Mouse (Mus musculus) heart, embryonic 13.5 days (tissue): Measurements from ENCODE around the gene Slc6a19. TPM values are rescaled to one million over a fixed set of nuclear protein-coding genes. Genes with fewer than 3 reads are reported as not detected.
"Not testable (repeated sequence)": the region's sequence is repeated elsewhere in the genome, so short reads cannot be mapped to it uniquely, and the experiment has no call there.

Experiments
- ATAC-seq: fragments of 200-750 bp; cut with Nextera tagmentation; 2 replicates; pipeline ENCODE4 v1.8.0; 2017; ENCODE audit warnings: moderate TSS enrichment; ENCODE audit not compliant: insufficient number of reproducible peaks, low FRiP score, low TSS enrichment; ENCODE audit errors: extremely low read depth
- H3K27ac ChIP-seq: fragments of 300-500 bp; sonication (generic); replicated peaks from 2 replicates; pipeline ENCODE4 v1.5.1; 2015; ENCODE audit warnings: moderate library complexity, mild to moderate bottlenecking, inconsistent platforms
- H3K27me3 ChIP-seq: fragments of 300-500 bp; sonication (generic); replicated peaks from 2 replicates; pipeline ENCODE4 v1.6.1; 2015; ENCODE audit warnings: mild to moderate bottlenecking, inconsistent platforms
- H3K36me3 ChIP-seq: fragments of 300-500 bp; sonication (generic); 2 replicates; pipeline ENCODE4 v1.6.1; 2015; ENCODE audit warnings: mild to moderate bottlenecking, inconsistent platforms
- H3K4me1 ChIP-seq: fragments of 300-500 bp; sonication (generic); 2 replicates; pipeline ENCODE4 v1.6.1; 2015; ENCODE audit warnings: inconsistent platforms
- H3K4me2 ChIP-seq: fragments of 300-500 bp; sonication (generic); 2 replicates; pipeline ENCODE4 v1.6.1; 2015; ENCODE audit warnings: inconsistent platforms, mild to moderate bottlenecking, moderate library complexity
- H3K4me3 ChIP-seq: fragments of 300-500 bp; sonication (generic); 2 replicates; pipeline ENCODE4 v1.5.1; 2015; ENCODE audit warnings: moderate library complexity, mild to moderate bottlenecking, inconsistent platforms
- H3K9ac ChIP-seq: fragments of 300-500 bp; sonication (generic); 2 replicates; pipeline ENCODE4 v1.6.1; 2015; ENCODE audit warnings: inconsistent platforms, mild to moderate bottlenecking, moderate library complexity
- H3K9me3 ChIP-seq: fragments of 300-500 bp; sonication (generic); 2 replicates; pipeline ENCODE4 v1.6.1; 2016; ENCODE audit warnings: inconsistent platforms
- WGBS: fragments of 180-500 bp; shearing (Covaris S2); methylation state at CpG from one replicate; pipeline ENCODE4 v1.1.7; 2015; ENCODE audit warnings: mixed read lengths; 5-methylcytosine and 5-hydroxymethylcytosine counted together
- polyA plus RNA-seq: library from polyadenylated mRNA; unstranded; fragments of >200 nt; fragmentation: Nextera tagmentation; extraction: Ambion mirVana; gene quantifications from 2 replicates; pipeline ENCODE4 v1.2.1, GENCODE M21; 2015

Gene Slc6a19
- polyA plus RNA-seq, result not detected in 2 replicates

GRCm38 (mm10) chr13:73704694-73705325 is at the start of gene Slc6a19:
Gene Slc6a19, minus strand, starts transcription at chr13:73704865.
- Histone ChIP-seq H3K36me3 (no peaks in the 10 kb centered on the region), H3K9me3 (no peaks in the 10 kb centered on the region), H3K27me3 (no peaks in the 10 kb centered on the region), H3K9ac (no peak within 1 kb of the TSS), H3K4me3 (no peak within 1 kb of the TSS), H3K4me1 (no peaks in the 10 kb centered on the region), H3K27ac (no peak within 1 kb of the TSS), H3K4me2 (no peak within 1 kb of the TSS)
- ATAC-seq, result no peak
- 78% methylated on average over 7 of the region's 7 CpGs for WGBS

DNA sequence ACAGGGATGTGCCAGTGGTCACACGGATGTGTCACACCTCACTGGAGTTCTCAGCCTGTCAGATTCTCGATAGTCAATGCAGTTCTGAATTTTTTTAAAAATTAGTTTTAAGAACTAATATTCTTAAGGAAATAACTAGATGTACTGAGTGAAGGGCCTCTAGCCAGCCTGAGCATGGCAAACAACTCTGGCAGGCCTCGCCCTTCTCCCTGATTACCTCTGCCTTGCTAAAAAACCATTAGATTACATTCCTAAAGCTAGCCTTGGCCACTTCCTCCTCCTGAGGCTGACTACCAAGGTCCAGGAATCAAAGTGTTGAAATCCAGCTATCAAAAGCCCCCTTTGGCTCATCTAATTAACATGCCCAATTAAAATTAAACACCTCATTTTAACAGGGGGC is 46.6 kb upstream of the Slc6a19 start:
- Histone ChIP-seq H3K9ac (no peak overlapping the region), H3K27ac (no peak overlapping the region), H3K36me3 (no peaks in the 10 kb centered on the region), H3K4me1 (peaks cover 20% of the 10 kb centered on the region), H3K4me2 (no peak overlapping the region), H3K9me3 (no peaks in the 10 kb centered on the region), H3K4me3 (no peak overlapping the region), H3K27me3 (peaks cover 19% of the 10 kb centered on the region; the same call in 1 of the 2 replicates)
- ATAC-seq, result no peak
- 80% methylated on average over 3 of the region's 3 CpGs for WGBS

DNA sequence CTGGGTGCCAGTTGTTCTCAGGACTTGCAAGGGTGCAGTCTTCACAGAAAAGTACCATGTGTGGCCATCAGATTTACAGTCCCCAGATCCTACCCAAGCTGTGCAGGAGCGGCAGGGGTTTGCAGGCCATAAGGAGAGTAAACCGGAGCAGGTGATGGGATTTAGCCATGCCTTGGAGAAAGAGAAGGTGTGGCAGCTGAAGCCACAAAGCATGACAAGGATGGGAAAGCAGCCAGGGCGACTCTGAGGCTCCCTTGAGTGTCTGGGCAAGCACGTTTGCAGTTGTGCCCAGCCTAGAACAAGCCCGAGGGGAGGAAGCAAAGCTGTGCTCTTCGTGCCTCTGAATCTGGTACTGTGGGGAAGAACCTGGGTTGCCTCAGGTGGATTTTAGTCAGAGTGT is 45.8 kb upstream of the Slc6a19 start:
- no peaks in the 10 kb centered on the region for H3K9me3 ChIP-seq
- 55% methylated on average over 6 of the region's 6 CpGs for WGBS
- H3K9ac ChIP-seq, result no peak overlapping the region
- no peak overlapping the region for H3K4me2 ChIP-seq
- H3K27ac ChIP-seq, result no peak overlapping the region
- H3K4me3 ChIP-seq, result no peak overlapping the region
- peaks cover 12% of the 10 kb centered on the region for H3K4me1 ChIP-seq
- no peaks in the 10 kb centered on the region for H3K36me3 ChIP-seq
- peaks cover 19% of the 10 kb centered on the region; the same call in 1 of the 2 replicates for H3K27me3 ChIP-seq
- ATAC-seq, result no peak

GRCm38 (mm10) chr13:73748663-73749440 is 44.2 kb upstream of the Slc6a19 start:
- H3K9ac ChIP-seq, result no peak overlapping the region
- no peaks in the 10 kb centered on the region for H3K9me3 ChIP-seq
- no peak overlapping the region for H3K4me2 ChIP-seq
- no peak overlapping the region for H3K4me3 ChIP-seq
- no peak for ATAC-seq
- H3K36me3 ChIP-seq, result no peaks in the 10 kb centered on the region
- peaks cover 8% of the 10 kb centered on the region; the same call in 1 of the 2 replicates for H3K4me1 ChIP-seq
- H3K27me3 ChIP-seq, result peaks cover 19% of the 10 kb centered on the region
- H3K27ac ChIP-seq, result 0 out of 2 replicates have a peak overlapping the region, but pooled peaks have one; percentile 20
- 34% methylated on average over 15 of the region's 15 CpGs for WGBS

DNA sequence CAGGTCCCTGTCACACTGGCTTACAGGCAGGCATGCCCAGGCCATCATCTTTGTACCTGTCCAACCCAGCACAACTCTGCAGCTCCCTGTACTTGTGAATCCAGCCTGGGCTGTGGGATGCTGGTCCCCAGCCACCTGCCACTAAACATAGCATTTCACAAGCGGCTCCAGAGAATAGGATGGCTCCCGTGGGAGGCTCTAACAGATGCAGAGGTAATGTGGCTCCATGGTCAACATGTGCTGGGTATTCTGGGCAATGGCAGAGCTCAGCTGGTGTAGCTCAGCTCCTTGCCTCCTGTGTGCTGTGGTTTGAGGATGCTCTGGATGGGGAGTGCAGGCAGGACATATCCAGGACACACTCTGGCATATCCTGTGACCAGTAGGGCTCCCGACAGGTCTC is 39.0 kb upstream of the Slc6a19 start:
- Histone ChIP-seq H3K36me3 (no peaks in the 10 kb centered on the region), H3K27ac (no peak overlapping the region), H3K9ac (no peak overlapping the region), H3K27me3 (peaks cover 9% of the 10 kb centered on the region; the same call in 1 of the 2 replicates), H3K4me2 (no peak overlapping the region), H3K4me1 (0 out of 2 replicates have a peak, but pooled peaks cover 2% of the 10 kb centered on the region), H3K9me3 (no peaks in the 10 kb centered on the region), H3K4me3 (no peak overlapping the region)
- ATAC-seq, result no peak
- WGBS, result 66% methylated on average over 3 of the region's 3 CpGs

GRCm38 (mm10) chr13:73742944-73743343 is 38.3 kb upstream of the Slc6a19 start:
- ATAC-seq, result no peak

GRCm38 (mm10) chr13:73740399-73740944 is 35.8 kb upstream of the Slc6a19 start:
- not testable (repeated sequence) for H3K36me3 ChIP-seq, H3K9ac ChIP-seq, H3K27ac ChIP-seq, H3K27me3 ChIP-seq, H3K4me3 ChIP-seq, H3K9me3 ChIP-seq, H3K4me1 ChIP-seq, ATAC-seq, H3K4me2 ChIP-seq
- 21% methylated on average over 2 of the region's 2 CpGs for WGBS

More at GRCm38 (mm10) chr13:73742944-73743343, 38.3 kb upstream of the Slc6a19 start:
- Histone ChIP-seq H3K4me1 (no peaks in the 10 kb centered on the region), H3K9ac (no peak overlapping the region), H3K27me3 (peaks cover 4% of the 10 kb centered on the region; the same call in 1 of the 2 replicates), H3K4me2 (no peak overlapping the region), H3K4me3 (no peak overlapping the region), H3K27ac (no peak overlapping the region), H3K36me3 (no peaks in the 10 kb centered on the region), H3K9me3 (no peaks in the 10 kb centered on the region)
- 59% methylated on average over 4 of the region's 4 CpGs for WGBS

GRCm38 (mm10) chr13:73736943-73737342 is 32.3 kb upstream of the Slc6a19 start:
- H3K9me3 ChIP-seq, result no peaks in the 10 kb centered on the region
- no peak for ATAC-seq
- no peak overlapping the region for H3K4me2 ChIP-seq
- H3K36me3 ChIP-seq, result no peaks in the 10 kb centered on the region
- H3K27ac ChIP-seq, result no peak overlapping the region
- no peak overlapping the region for H3K9ac ChIP-seq
- H3K27me3 ChIP-seq, result peaks cover 23% of the 10 kb centered on the region
- 71% methylated on average over 3 of the region's 3 CpGs for WGBS
- no peak overlapping the region for H3K4me3 ChIP-seq
- H3K4me1 ChIP-seq, result peaks cover 10% of the 10 kb centered on the region

GRCm38 (mm10) chr13:73735928-73736327 is 31.3 kb upstream of the Slc6a19 start:
- H3K36me3 ChIP-seq, result no peaks in the 10 kb centered on the region
- no peak for ATAC-seq
- no peak overlapping the region for H3K4me2 ChIP-seq
- H3K4me1 ChIP-seq, result peaks cover 10% of the 10 kb centered on the region
- H3K9ac ChIP-seq, result no peak overlapping the region
- H3K27ac ChIP-seq, result no peak overlapping the region
- peaks cover 23% of the 10 kb centered on the region for H3K27me3 ChIP-seq
- H3K4me3 ChIP-seq, result no peak overlapping the region
- H3K9me3 ChIP-seq, result no peaks in the 10 kb centered on the region
- 69% methylated on average over 2 of the region's 2 CpGs for WGBS

DNA sequence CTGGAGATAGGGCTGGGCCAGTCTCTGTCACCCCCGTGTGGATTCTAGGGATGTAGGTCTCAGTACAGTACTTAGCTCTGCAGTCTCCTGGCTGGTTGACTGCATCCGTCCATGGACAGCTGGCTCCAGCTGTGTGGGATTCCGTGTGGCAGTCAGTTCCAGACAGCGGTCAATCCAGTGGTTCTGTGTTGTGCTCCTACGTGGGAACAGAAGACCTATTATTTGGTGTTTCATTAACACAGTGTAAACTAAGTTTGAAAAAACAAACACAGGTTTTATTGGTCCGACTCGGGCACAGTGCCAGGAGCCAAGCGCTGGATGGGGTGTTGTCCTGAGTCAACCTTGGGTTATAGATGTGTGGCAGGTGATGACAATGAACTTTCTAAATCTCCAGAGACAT is 30.6 kb upstream of the Slc6a19 start:
- WGBS, result 73% methylated on average over 8 of the region's 8 CpGs
- no peaks in the 10 kb centered on the region for H3K9me3 ChIP-seq
- H3K9ac ChIP-seq, result no peak overlapping the region
- H3K4me1 ChIP-seq, result peaks cover 10% of the 10 kb centered on the region
- ATAC-seq, result no peak
- H3K36me3 ChIP-seq, result no peaks in the 10 kb centered on the region
- no peak overlapping the region for H3K27ac ChIP-seq
- peaks cover 23% of the 10 kb centered on the region for H3K27me3 ChIP-seq
- no peak overlapping the region for H3K4me3 ChIP-seq
- H3K4me2 ChIP-seq, result no peak overlapping the region

- no peak overlapping the region for H3K27ac ChIP-seq
- peaks cover 23% of the 10 kb centered on the region for H3K27me3 ChIP-seq
- no peaks in the 10 kb centered on the region for H3K36me3 ChIP-seq
- H3K9me3 ChIP-seq, result no peaks in the 10 kb centered on the region
- no peak overlapping the region for H3K4me3 ChIP-seq
- peaks cover 14% of the 10 kb centered on the region for H3K4me1 ChIP-seq
- no peak overlapping the region for H3K4me2 ChIP-seq
- H3K9ac ChIP-seq, result no peak overlapping the region
- no peak for ATAC-seq
- WGBS, result 75% methylated on average over 1 of the region's 1 CpGs
Observed at GRCm38 (mm10) chr13:73734379-73734778, 29.7 kb upstream of the Slc6a19 start.
